Mouse (Mus musculus): ENCODE results near the gene Klra5. TPM values are rescaled to one million over a fixed set of nuclear protein-coding genes. Genes with fewer than 3 reads are reported as not detected.
"Not testable (repeated sequence)": the region's sequence is repeated elsewhere in the genome, so short reads cannot be mapped to it uniquely, and the experiment has no call there.

Klra5 gene
- polyA plus RNA-seq (2015; fragmentation: Nextera tagmentation; extraction: Ambion mirVana), result 0.65 TPM in 1 of 2 replicates, not detected in the other

- not testable (repeated sequence) for H3K27me3 ChIP-seq (replicated peaks); H3K27ac ChIP-seq (replicated peaks); H3K9ac ChIP-seq (replicated peaks); H3K4me3 ChIP-seq (replicated peaks); H3K36me3 ChIP-seq; H3K4me1 ChIP-seq; H3K4me2 ChIP-seq; ATAC-seq (ENCODE audit: low FRiP score)
- peaks cover 11% of the 10 kb centered on the region; the same call in 1 of the 2 replicates for H3K9me3 ChIP-seq (replicated peaks)
Observed at GRCm38 (mm10) chr6:129917476-129917946, at the start of gene Klra5. Gene Klra5, minus strand, starts transcription at chr6:129917650.

- no peaks in the 10 kb centered on the region for H3K27me3 ChIP-seq (replicated peaks)
- no peak overlapping the region for H3K4me3 ChIP-seq (replicated peaks)
- H3K4me2 ChIP-seq, result no peak overlapping the region
- no peaks in the 10 kb centered on the region for H3K4me1 ChIP-seq
- H3K27ac ChIP-seq (replicated peaks), result no peak overlapping the region
- no peak overlapping the region for H3K9ac ChIP-seq (replicated peaks)
- peaks cover 8% of the 10 kb centered on the region; the same call in 1 of the 2 replicates for H3K9me3 ChIP-seq (replicated peaks)
- no peaks in the 10 kb centered on the region for H3K36me3 ChIP-seq
- ATAC-seq (ENCODE audit: low FRiP score), result no peak
- 86% methylated on average over 1 of the region's 1 CpGs for WGBS
Observed at GRCm38 (mm10) chr6:129916996-129917395, 454 bp downstream of the Klra5 start.

DNA sequence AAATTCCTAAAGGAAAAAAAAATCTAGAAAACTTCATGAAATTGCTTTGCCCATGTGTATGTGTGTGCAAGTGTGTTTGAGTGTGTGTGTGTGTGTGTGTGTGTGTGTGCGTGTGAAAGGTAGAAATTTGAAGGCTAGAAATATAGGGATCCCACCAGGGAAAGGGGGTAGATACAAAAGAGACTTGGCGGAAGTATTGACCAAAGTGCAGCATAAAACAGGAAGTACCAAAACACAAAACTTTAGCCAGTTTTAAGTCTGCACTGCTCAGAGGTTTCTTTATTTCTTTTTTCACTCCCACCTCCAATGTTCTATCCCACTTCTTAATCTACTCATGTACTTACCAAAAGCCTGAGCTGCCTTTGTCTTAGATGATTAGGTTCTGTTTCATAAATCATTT is 34.9 kb downstream of the Klra5 start:
- ATAC-seq (ENCODE audit: low FRiP score), result no peak
- H3K27ac ChIP-seq (replicated peaks), result no peak overlapping the region
- H3K4me3 ChIP-seq (replicated peaks), result no peak overlapping the region
- H3K27me3 ChIP-seq (replicated peaks), result no peaks in the 10 kb centered on the region
- H3K9me3 ChIP-seq (replicated peaks), result peaks cover 17% of the 10 kb centered on the region
- H3K4me1 ChIP-seq, result no peaks in the 10 kb centered on the region
- 84% methylated on average over 2 of the region's 2 CpGs for WGBS
- no peaks in the 10 kb centered on the region for H3K36me3 ChIP-seq
- no peak overlapping the region for H3K9ac ChIP-seq (replicated peaks)
- no peak overlapping the region for H3K4me2 ChIP-seq

DNA sequence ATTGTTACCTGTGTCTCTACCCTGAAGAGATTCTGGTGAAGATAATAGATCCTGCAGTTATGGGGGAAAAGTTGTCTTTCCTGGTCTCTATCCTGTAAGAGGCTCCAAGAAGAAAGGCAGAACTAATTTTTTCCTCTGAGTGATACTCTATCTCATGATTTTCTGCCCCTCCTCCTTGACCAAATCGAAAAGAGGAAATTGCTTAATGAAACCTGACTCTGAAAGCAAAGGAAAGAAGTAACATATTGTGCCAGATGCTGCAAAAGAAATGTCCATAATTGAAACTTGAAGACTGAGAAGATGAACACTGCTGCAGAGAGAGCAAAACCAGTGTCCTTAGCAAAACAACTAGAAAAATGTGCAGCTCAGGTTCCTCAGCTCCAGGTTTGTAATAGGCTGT is 40.9 kb downstream of the Klra5 start, which contains the start of gene Klra17:
Klra17 (minus strand) TSS at position 124 of the 400 bp plus-strand sequence.
- WGBS, result 53% methylated on average over 1 of the region's 1 CpGs
- ATAC-seq (ENCODE audit: low FRiP score), result no peak
- no peak within 1 kb of the TSS for H3K27ac ChIP-seq (replicated peaks)
- no peak within 1 kb of the TSS for H3K4me3 ChIP-seq (replicated peaks)
- no peaks in the 10 kb centered on the region for H3K36me3 ChIP-seq
- no peaks in the 10 kb centered on the region for H3K27me3 ChIP-seq (replicated peaks)
- H3K9ac ChIP-seq (replicated peaks), result no peak within 1 kb of the TSS
- no peak within 1 kb of the TSS for H3K4me2 ChIP-seq
- H3K4me1 ChIP-seq, result no peaks in the 10 kb centered on the region
- peaks cover 4% of the 10 kb centered on the region; the same call in 1 of the 2 replicates for H3K9me3 ChIP-seq (replicated peaks)

- H3K4me1 ChIP-seq; H3K36me3 ChIP-seq; H3K4me2 ChIP-seq; H3K27me3 ChIP-seq (replicated peaks); H3K27ac ChIP-seq (replicated peaks); H3K9ac ChIP-seq (replicated peaks); H3K4me3 ChIP-seq (replicated peaks); ATAC-seq (ENCODE audit: low FRiP score); H3K9me3 ChIP-seq (replicated peaks): not testable (repeated sequence)
- WGBS, result no CpG with 5 or more reads among the region's 3 CpGs
Observed at GRCm38 (mm10) chr6:129862349-129862748, 55.1 kb downstream of the Klra5 start, which contains the start of gene Gm17631. Gene Gm17631, plus strand, starts transcription at chr6:129862649.

Other genes starting within 250 kb of the Klra5 start
- gene Klrc1, start 238.7 kb downstream of the Klra5 start, polyA plus RNA-seq (2015; fragmentation: Nextera tagmentation; extraction: Ambion mirVana), result 0.74 TPM in 1 of 2 replicates, not detected in the other
- 0.37 TPM in 1 of 2 replicates, not detected in the other for gene Klri1, start 200.5 kb downstream of the Klra5 start, polyA plus RNA-seq (2015; fragmentation: Nextera tagmentation; extraction: Ambion mirVana)
- 0.15 TPM in 1 of 2 replicates, not detected in the other for gene Klri2, start 177.2 kb downstream of the Klra5 start, polyA plus RNA-seq (2015; fragmentation: Nextera tagmentation; extraction: Ambion mirVana)
- not detected in 2 replicates for gene Gm156, start 133.4 kb downstream of the Klra5 start, polyA plus RNA-seq (2015; fragmentation: Nextera tagmentation; extraction: Ambion mirVana)
- gene Gm17631, start 55.0 kb downstream of the Klra5 start, polyA plus RNA-seq (2015; fragmentation: Nextera tagmentation; extraction: Ambion mirVana), result not detected in 2 replicates
- gene Klra17, start 41.0 kb downstream of the Klra5 start, polyA plus RNA-seq (2015; fragmentation: Nextera tagmentation; extraction: Ambion mirVana), result not detected in 2 replicates
- gene Klra6, start 109.3 kb upstream of the Klra5 start, polyA plus RNA-seq (2015; fragmentation: Nextera tagmentation; extraction: Ambion mirVana), result not detected in 2 replicates
- gene Klra4, start 149.6 kb upstream of the Klra5 start, polyA plus RNA-seq (2015; fragmentation: Nextera tagmentation; extraction: Ambion mirVana), result not detected in 2 replicates
- not detected in 2 replicates for gene Klra8, start 212.2 kb upstream of the Klra5 start, polyA plus RNA-seq (2015; fragmentation: Nextera tagmentation; extraction: Ambion mirVana)

All from neural tube, embryonic 15.5 days (tissue).